Mouse (Mus musculus) liver, embryonic 11.5 days (tissue): ENCODE measurements around the gene Susd1. TPM values are rescaled to one million over a fixed set of nuclear protein-coding genes. Genes with fewer than 3 reads are reported as not detected.
A peak's percentile ranks its signal among the peaks of the same experiment; 100 is the strongest.

ENCODE experiments used
- ATAC-seq: fragments of 200-750 bp; cut with Nextera tagmentation; replicated peaks from 2 replicates; pipeline ENCODE4 v1.8.0; 2017; ENCODE audit warnings: moderate number of reproducible peaks, mild to moderate bottlenecking, moderate TSS enrichment, moderate library complexity; ENCODE audit not compliant: low FRiP score
- DNase-seq: peaks from one replicate; pipeline ENCODE4 v3.0.0-alpha.2; 2017; ENCODE audit warnings: low spot score
- H3K27ac ChIP-seq: fragments of 300-500 bp; sonication (generic); 2 replicates; pipeline ENCODE4 v1.5.1; 2014; ENCODE audit warnings: mild to moderate bottlenecking, low read depth, low read length, control low read depth
- H3K27me3 ChIP-seq: fragments of 300-500 bp; sonication (generic); replicated peaks from 2 replicates; pipeline ENCODE4 v1.6.1; 2014; ENCODE audit warnings: low read length, mixed read lengths; ENCODE audit not compliant: control insufficient read depth, insufficient read depth
- H3K36me3 ChIP-seq: fragments of 300-500 bp; sonication (generic); 2 replicates; pipeline ENCODE4 v1.6.1; 2014; ENCODE audit warnings: mild to moderate bottlenecking, low read length, moderate library complexity, mixed read lengths; ENCODE audit not compliant: control insufficient read depth, insufficient read depth
- H3K4me1 ChIP-seq: fragments of 300-500 bp; sonication (generic); replicated peaks from 2 replicates; pipeline ENCODE4 v1.6.1; 2014; ENCODE audit warnings: low read length, mixed read lengths; ENCODE audit not compliant: control insufficient read depth, insufficient read depth
- H3K4me2 ChIP-seq: fragments of 300-500 bp; sonication (generic); 2 replicates; pipeline ENCODE4 v1.6.1; 2014; ENCODE audit warnings: mild to moderate bottlenecking, control low read depth, moderate library complexity
- H3K4me3 ChIP-seq: fragments of 300-500 bp; sonication (generic); 2 replicates; pipeline ENCODE4 v1.5.1; 2014; ENCODE audit warnings: low read depth, low read length, control low read depth
- H3K9ac ChIP-seq: fragments of 300-500 bp; sonication (generic); 2 replicates; pipeline ENCODE4 v1.6.1; 2014; ENCODE audit warnings: low read depth, low read length, control low read depth
- H3K9me3 ChIP-seq: fragments of 300-500 bp; sonication (generic); 2 replicates; pipeline ENCODE4 v1.6.1; 2016; ENCODE audit warnings: low read length, inconsistent platforms, mixed read lengths; ENCODE audit not compliant: control insufficient read depth
- WGBS: fragments of 180-500 bp; shearing (Covaris S2); extraction: QIAGEN DNeasy Blood & Tissue Kit; methylation state at CpG from one replicate; pipeline ENCODE4 v1.1.7; 2014; 5-methylcytosine and 5-hydroxymethylcytosine counted together
- polyA plus RNA-seq: library from polyadenylated mRNA; unstranded; fragments of >200 nt; fragmentation: Nextera tagmentation; extraction: Ambion mirVana; gene quantifications from 2 replicates; pipeline ENCODE4 v1.2.1, GENCODE M21; 2014

Susd1 gene
- polyA plus RNA-seq, 1 experiment from 2014 or later = 20.8 TPM

DNA sequence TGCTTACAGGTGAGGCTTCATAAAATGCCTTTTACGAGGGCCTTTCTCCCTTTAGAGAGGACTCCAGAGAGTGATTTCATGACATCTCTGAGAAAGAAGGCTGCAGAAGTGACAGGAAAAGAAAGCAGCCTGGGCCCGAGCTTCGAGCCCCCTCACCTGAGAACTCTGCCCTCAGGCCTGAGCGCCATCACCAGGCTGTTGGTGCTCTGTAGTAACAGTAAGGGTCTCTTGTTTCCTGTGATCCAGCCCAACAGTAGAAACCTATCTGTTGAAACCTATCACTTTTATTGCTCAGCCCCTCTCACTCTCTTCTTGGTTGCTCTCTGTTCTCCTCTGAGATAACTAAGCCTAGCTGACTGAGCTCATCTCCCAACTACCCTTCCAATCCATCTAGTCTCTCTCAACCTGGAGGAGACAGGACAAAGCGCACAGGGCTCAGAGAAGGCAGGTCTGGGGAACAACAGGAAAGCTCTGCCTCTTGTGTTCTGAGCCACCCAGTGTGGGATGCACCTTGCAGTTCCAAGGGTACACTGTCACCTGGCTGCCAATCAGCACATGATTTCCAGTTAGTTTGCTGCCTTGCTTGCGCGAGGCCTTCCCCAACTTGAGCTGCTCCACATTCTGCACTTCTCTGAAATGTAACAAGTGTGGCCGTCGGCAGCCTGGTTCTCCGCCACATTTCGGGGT is 101.4 kb downstream of the Susd1 start:
- no peak overlapping the region for H3K4me2 ChIP-seq
- WGBS = 92% methylated on average over 11 of the region's 11 CpGs
- no peaks in the 10 kb centered on the region for H3K9me3 ChIP-seq
- no peaks in the 10 kb centered on the region for H3K27me3 ChIP-seq
- ATAC-seq (no peak), DNase-seq (no peak)
- no peak overlapping the region for H3K4me3 ChIP-seq
- no peak overlapping the region for H3K27ac ChIP-seq
- no peak overlapping the region for H3K9ac ChIP-seq
- peaks cover 4% of the 10 kb centered on the region; the same call in 1 of the 2 replicates for H3K4me1 ChIP-seq
- no peaks in the 10 kb centered on the region; the same call in 1 of the 2 replicates for H3K36me3 ChIP-seq

DNA sequence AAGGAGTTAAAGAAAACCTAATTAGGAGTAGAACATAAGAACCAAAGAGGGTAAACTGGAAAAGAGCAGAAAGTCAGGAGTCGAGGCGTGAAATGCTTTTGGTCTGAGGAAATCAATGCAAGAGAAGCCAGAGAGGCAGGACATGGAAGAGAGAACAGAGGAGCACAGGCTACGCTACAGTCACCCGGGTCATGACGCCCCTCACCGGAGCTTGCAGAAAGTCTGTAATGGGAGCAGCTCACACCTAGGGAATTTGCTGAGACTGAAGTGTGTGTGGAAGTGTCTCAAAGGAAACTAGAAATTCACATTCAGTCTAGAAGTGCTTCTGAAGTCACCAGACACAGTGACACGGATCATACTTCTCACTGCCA is 102.0 kb downstream of the Susd1 start:
- no peak for ATAC-seq
- Histone ChIP-seq H3K4me2 (no peak overlapping the region), H3K36me3 (no peaks in the 10 kb centered on the region; the same call in 1 of the 2 replicates), H3K4me1 (peaks cover 8% of the 10 kb centered on the region), H3K9ac (no peak overlapping the region), H3K27me3 (no peaks in the 10 kb centered on the region), H3K9me3 (no peaks in the 10 kb centered on the region), H3K4me3 (no peak overlapping the region), H3K27ac (no peak overlapping the region)
- no peak for DNase-seq
- 86% methylated on average over 7 of the region's 7 CpGs for WGBS

DNA sequence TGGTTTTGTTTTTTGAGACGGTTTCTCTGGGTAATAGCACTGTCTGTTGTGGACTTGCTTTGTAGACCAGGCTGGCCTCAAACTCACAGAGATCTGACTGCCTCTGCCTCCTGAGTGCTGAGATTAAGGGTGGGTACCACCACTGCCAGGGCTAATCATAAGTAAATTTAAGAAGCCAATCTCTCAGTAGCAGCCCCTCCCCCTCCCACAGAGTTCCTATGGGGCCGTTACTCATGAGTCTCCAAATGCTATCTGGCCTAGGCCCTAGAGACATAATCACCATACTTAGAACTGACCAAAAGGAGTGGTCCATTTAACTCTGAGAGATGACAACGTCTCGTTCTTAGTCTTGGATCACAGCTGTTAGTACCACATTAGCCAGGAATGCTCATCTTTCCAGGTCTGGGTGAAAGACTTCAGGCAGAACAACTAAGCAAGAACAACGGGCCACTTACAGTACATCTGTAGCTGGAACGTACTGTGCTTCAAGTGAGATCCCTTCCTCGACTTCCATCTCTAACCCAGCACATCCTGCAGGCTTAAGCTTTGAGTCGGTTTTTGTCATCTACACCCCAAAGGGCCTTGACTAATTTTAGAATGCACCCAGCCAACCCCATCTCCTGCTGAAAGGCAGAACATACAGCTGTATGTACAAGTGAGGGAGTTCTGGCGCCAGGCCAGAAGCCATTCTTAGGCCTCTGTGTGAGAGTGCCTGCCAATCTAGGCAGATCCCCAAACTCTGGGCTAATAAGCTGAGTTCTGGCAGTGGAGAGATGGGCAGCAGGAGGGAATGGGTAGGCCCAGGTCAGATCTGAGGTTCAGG is 102.6 kb downstream of the Susd1 start:
- no peaks in the 10 kb centered on the region for H3K9me3 ChIP-seq
- ATAC-seq = no peak
- H3K9ac ChIP-seq = no peak overlapping the region
- H3K27ac ChIP-seq = no peak overlapping the region
- 87% methylated on average over 9 of the region's 9 CpGs for WGBS
- no peaks in the 10 kb centered on the region; the same call in 1 of the 2 replicates for H3K36me3 ChIP-seq
- H3K4me3 ChIP-seq = no peak overlapping the region
- peaks cover 14% of the 10 kb centered on the region for H3K4me1 ChIP-seq
- no peak overlapping the region for H3K4me2 ChIP-seq
- no peak for DNase-seq
- no peaks in the 10 kb centered on the region for H3K27me3 ChIP-seq

DNA sequence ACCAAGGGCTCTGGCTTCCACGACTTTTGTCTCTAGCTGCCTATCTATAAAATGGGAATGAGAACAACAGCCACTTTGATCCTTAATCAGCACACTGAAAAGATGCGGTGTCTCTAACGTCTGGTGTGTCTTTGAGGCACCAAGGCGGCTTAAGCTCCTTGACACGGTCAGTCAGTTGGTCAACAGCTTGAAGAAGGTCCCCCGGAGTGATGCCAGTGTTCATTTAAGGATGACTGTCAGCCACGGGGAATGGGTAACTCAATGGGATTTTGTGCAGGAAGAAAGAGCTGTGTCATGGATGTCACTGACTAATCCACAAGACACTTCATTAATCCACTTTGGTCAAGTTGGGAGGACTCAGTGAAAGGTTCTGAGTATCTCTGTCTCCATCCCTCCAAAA is 103.3 kb downstream of the Susd1 start:
- no peak overlapping the region for H3K4me3 ChIP-seq
- H3K9me3 ChIP-seq = no peaks in the 10 kb centered on the region
- H3K27me3 ChIP-seq = no peaks in the 10 kb centered on the region
- ATAC-seq = no peak
- H3K27ac ChIP-seq = no peak overlapping the region
- no peak overlapping the region for H3K9ac ChIP-seq
- H3K4me2 ChIP-seq = no peak overlapping the region
- no peak for DNase-seq
- 91% methylated on average over 7 of the region's 7 CpGs for WGBS
- H3K36me3 ChIP-seq = no peaks in the 10 kb centered on the region; the same call in 1 of the 2 replicates
- peaks cover 15% of the 10 kb centered on the region for H3K4me1 ChIP-seq

DNA sequence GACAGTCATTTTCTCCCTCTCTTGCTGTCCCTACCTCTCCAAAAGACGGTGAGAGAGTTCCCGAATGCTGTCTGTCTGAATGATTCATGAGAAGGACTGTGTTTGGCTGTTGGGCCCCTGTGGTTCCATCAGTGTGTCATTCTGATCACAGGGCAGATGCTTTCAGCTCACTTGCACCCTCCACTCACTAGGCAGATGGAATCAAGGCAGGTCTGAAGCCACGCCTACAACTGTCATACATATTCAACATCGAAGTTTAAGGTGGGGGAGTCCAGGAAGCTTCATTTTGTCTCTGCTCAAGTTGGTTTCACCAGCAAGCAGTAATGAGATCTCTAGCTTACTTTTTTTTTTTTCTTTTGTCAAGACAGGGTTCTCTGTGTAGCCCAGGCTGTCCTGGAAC is 104.2 kb downstream of the Susd1 start:
- 83% methylated on average over 4 of the region's 4 CpGs for WGBS
- Histone ChIP-seq H3K27ac (no peak overlapping the region), H3K4me1 (peaks cover 15% of the 10 kb centered on the region), H3K36me3 (peaks cover 3% of the 10 kb centered on the region; the same call in 1 of the 2 replicates), H3K27me3 (no peaks in the 10 kb centered on the region), H3K4me3 (no peak overlapping the region), H3K9me3 (no peaks in the 10 kb centered on the region), H3K4me2 (no peak overlapping the region), H3K9ac (no peak overlapping the region)
- ATAC-seq = no peak
- DNase-seq = no peak

DNA sequence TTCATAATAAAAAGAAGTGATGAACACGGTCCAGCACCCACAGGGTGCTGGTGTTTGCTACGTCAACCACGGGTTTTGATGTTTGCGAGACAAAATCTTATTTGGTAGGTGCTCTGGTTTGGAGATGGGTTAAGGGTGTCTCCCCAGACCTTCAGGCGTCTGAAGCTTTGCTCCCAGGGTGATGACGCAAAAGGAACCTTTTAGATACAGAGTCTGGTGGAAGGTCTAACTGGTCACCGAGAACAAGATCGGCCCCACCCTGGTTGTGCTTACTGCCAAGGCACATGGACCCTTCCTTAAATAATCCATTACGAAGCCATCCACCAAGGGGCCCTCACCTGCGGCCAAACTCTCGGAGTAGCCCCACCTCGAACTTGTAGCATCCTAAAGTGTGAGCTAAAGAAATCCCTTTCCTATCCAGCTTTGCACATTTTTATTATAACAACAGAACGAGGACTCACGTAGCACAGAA is 105.0 kb downstream of the Susd1 start:
- Histone ChIP-seq H3K36me3 (peaks cover 3% of the 10 kb centered on the region; the same call in 1 of the 2 replicates), H3K9me3 (no peaks in the 10 kb centered on the region), H3K27ac (no peak overlapping the region), H3K4me3 (no peak overlapping the region), H3K9ac (no peak overlapping the region), H3K4me2 (no peak overlapping the region), H3K4me1 (peaks cover 15% of the 10 kb centered on the region), H3K27me3 (no peaks in the 10 kb centered on the region)
- 89% methylated on average over 14 of the region's 14 CpGs for WGBS
- no peak for ATAC-seq
- DNase-seq = no peak

DNA sequence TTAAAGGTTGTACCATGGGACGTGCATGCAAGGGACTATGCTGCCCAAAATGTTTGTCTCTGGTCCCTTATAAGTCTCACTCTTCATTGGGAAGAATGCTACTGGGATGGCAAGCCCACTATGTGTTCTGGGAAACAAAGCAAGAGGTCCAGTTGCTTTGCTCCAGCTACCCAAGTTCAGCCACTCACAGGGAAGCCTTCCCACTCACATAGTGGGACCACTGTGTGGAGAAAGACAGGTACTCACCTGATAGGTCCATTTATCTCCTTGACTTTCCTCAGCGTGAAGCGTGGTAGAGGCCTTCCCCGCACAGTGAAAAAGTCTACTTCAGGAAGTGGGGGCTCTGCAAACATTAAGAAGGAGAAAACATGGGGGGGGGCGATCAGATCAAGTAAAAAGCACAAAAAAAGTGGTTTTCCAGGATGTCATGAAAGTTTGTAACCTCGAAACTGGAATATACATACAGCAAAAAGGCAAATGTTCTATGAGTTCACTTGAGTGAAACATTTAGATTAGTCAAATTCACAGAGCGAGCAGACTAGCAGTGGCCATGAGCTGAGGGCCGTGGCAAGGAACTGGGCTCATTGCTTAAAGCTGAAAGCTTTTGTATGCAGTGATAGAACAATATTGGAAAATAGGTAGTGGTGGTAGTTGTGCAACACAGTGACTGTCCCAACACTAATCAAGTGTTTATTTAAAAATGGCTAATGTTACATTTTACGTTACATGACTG is 105.6 kb downstream of the Susd1 start:
- no peak overlapping the region for H3K4me2 ChIP-seq
- H3K4me3 ChIP-seq = no peak overlapping the region
- ATAC-seq (no peak), DNase-seq (no peak)
- peaks cover 3% of the 10 kb centered on the region; the same call in 1 of the 2 replicates for H3K36me3 ChIP-seq
- 86% methylated on average over 9 of the region's 9 CpGs for WGBS
- no peaks in the 10 kb centered on the region for H3K27me3 ChIP-seq
- H3K27ac ChIP-seq = no peak overlapping the region
- peaks cover 15% of the 10 kb centered on the region for H3K4me1 ChIP-seq
- H3K9ac ChIP-seq = no peak overlapping the region
- H3K9me3 ChIP-seq = no peaks in the 10 kb centered on the region

DNA sequence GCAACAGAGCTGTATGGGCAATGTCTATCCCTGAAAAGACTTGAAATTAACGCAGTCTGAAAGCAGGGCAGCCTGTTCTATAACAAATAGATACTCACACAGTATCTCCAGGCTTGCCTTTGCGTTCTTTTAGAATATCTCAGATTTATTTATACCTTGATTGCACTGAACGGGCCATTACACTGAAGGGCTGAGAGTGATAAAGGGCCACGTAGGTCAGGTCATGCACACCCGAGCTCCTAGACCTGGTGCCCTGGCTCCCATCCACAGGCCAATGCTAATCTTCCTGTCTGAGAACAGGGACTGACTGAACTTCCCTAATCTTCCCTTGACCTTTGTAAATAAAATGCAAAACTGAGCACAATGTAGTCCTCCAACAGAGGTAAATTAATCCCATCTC is 106.3 kb downstream of the Susd1 start:
- H3K36me3 ChIP-seq = peaks cover 5% of the 10 kb centered on the region; the same call in 1 of the 2 replicates
- no peak overlapping the region for H3K9ac ChIP-seq
- H3K9me3 ChIP-seq = no peaks in the 10 kb centered on the region
- ATAC-seq (no peak), DNase-seq (no peak)
- no peak overlapping the region for H3K4me3 ChIP-seq
- H3K4me2 ChIP-seq = no peak overlapping the region
- H3K27me3 ChIP-seq = no peaks in the 10 kb centered on the region
- peak overlapping the region; percentile 6; the same call in 1 of the 2 replicates for H3K27ac ChIP-seq
- peaks cover 15% of the 10 kb centered on the region for H3K4me1 ChIP-seq
- 63% methylated on average over 5 of the region's 5 CpGs for WGBS
